Mouse (Mus musculus) fat pad, adult 2 months (tissue): ENCODE measurements around the gene Gmip.

ENCODE experiments used
- DNase-seq: peaks from one replicate; pipeline ENCODE4 v3.0.0-alpha.2; 2011; ENCODE audit warnings: low read depth, low spot score; ENCODE audit errors: extremely low read depth

The Gmip gene

DNA sequence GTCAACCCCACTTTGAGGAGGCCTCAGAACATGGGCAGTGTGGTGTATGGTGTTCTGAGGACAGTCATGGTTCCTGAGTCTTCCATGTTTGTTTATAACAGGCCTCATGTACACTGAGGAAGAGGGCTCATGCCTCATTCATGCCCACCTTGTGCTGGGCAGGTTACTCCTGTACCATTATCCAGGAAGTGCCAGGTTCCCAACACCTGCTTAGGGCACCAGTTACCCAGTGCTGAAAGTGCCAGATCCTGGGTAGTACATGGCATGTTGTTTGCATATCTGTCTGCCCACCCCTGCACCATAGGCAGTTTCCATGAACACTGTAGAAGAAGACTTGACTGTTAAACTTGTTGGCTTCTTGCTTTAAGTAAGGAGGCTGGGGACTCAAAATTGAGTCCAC, 6.3 kb upstream of the Gmip start:
- DNase-seq: no peak

DNA sequence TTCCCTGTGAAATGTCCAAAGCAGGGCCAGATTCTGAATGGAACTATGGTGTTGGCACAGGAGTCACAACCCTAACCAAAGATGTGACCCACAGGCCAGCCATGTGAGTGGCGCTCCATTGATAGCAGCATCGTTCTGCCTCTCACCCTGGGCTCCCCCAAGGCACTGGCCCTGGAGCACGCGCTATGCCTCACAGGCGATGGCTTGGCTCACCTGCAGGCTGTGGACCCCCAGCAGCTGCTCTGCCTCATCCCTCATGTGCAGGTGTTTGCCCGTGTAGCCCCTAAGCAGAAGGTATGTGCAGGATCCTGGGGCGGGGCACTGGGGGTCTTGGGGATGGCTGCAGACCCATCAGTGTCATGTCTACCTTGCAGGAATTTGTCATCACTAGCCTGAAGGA, 5.1 kb upstream of the Gmip start:
- no peak for DNase-seq

DNA sequence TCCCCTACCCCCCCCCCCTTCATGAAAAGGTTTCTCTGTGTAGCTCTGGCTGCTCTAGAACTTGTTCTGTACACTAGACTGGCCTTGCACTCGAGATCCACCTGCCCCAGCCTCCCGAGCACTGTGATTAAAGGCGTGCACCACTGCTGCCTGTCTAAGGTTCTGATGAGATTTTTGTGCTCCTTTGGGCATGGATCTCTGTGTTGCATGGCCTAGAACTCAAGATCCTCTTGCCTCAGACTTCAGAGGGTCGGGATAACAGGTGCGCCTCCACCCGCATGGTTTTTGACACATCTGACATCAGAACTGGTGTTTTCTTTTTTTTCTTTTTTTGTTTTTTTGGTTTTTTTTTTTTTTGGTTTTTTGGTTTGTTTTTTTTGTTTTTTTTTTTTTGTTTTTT, 3.9 kb upstream of the Gmip start:
- no peak for DNase-seq

DNA sequence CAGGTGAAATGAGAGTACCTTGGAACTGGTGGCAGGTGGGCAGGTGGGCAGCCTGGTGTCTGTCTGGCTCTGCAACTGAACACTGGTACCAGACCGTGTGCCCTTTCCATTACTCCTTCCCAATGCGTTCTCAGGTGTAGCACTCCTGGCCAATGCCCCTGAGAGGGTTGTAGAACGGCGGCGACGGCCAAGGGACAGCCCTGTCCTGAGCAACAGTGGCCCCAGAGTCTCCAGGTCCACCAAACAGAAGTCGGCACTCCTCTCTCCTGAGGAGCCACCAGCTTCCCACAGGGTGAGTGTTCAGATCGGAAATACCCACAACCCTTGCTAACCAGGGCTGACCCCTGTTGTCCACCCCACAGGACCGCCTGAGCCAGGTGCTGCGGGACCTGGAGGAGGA, 3.4 kb upstream of the Gmip start:
- DNase-seq: no peak

DNA sequence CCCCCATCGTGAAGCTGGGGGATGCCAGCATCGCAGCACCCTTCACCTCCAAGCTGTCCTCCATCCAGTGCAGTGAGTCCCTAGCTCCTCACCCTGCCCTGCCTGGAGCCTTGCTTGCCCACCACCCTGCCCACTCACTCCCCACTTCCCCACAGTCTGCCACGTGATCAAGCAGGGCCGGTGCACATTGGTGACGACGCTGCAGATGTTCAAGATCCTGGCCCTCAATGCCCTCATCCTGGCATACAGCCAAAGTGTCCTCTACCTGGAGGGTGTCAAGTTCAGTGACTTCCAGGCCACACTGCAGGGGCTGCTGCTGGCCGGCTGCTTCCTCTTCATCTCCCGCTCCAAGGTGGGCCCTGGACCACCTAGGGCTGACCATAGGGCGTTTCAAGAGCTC, 3.0 kb upstream of the Gmip start:
- DNase-seq: no peak

DNA sequence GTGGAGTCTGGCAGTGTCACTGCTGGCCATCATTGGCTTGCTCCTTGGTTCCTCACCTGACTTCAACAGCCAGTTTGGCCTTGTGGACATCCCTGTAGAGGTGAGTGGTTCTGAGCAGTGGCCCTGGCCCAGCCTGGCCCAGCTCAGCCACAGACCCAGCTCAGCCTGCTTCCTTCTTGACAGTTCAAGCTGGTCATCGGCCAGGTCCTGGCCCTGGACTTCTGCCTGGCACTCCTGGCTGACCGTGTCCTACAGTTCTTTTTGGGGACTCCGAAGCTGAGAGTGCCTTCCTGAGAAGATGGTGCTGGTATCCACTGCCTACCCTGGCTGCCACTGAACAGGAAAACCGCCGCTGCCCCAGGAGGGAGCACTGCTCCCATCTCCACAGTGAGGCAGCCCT, 1.2 kb upstream of the Gmip start:
- no peak for DNase-seq

DNA sequence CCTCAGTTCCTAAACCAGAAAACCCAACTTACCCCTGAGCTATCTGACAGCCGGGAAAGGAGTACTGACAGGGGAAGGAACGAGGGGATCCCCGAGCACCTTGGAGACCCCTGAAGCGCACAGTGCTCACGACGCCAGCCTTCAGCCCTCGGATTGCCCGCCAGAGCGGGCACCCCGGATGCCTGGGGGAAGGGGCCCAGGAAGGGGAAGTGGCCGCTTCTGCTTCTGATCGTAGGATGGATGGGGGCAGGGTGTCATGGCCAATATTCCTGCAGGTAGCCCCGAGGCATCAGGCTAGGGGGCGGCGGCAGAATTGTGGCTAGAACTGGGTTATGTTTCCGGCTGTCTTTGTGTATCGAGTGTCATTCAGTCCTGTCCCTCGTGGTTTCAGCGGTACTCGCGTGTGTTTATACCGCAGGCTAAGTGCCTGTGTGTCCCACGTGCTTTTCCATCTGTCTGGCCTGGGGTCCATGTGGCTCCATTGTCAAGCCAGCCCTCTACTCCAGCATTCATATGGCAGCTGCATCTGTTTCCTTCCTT, 455 bp downstream of the Gmip start:
- DNase-seq: no peak

DNA sequence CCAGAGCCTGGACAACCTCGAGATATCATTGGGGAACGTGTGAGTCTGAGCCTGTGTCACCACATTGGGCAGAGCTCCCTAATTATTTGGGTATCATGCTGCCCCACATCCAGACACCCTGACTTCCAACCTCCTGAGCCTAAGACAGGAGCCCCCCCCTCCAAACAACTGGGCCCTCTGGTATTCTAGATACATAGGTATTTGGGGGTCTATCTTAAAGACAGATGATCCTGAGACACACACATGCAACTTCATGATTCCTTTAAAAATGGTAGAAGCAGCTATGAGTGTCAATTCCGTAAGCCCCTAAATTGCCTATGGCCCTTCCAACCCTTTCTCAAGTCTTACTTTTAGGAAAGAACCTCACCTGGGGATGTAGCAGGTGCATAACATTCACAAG, 1.3 kb downstream of the Gmip start:
- DNase-seq: no peak

DNA sequence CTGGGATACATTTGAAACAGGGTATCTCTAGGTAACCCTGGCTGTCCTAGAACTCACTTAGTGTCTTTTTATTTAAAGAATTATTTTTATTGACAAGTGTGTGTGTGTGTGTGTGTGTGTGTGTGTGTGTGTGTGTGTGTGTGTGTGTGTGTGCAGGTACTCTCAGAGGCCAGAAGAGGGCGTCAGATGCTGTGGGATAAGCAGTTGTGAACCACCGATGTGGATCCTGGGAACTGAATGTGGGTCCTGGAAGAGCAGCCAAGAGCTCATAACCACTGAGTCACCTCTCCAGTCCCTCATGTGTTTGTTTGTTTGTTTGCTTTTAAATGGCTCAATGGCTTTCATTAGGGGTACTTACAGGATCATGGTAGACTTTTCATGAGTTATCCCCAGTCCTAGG, 6.4 kb downstream of the Gmip start:
- no peak for DNase-seq

DNA sequence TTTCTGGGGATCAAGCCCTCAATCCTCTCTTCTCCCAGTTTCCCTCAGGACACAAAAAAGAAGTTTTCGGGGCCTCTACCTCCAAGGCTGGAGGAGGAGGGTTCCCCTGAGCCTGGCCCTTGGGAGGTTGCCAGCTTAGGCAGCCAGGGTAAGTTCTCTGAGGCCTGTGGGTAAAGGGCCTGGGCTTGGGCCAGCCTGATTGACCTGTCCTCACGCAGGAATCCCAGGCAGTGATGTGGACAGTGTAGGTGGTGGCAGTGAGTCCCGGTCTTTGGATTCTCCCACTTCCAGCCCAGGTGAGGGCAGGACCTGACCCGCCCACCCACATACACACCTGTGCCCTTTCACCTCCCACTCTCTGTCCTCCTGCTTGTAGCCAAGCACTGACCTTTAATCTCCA, 6.9 kb downstream of the Gmip start:
- DNase-seq: no peak

DNA sequence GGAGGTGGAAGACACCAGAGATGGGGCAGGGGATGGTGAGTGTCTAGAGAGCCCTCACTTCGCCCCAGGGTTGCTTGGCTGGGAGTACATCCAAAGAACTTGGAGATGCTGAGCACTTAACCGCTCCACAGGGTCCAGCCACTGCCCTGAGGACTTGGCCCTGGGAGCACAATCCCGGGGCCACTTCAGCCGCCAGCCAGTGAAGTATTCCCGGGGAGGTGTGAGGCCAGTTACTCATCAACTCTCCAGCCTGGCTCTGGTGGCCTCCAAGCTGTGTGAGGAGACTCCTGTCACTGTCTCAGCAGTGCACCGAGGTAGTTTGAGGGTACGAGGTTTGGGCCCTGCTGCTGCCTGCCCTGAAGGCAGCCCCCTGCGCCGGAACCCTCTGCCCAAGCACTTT, 12.0 kb downstream of the Gmip start:
- no peak for DNase-seq

DNA sequence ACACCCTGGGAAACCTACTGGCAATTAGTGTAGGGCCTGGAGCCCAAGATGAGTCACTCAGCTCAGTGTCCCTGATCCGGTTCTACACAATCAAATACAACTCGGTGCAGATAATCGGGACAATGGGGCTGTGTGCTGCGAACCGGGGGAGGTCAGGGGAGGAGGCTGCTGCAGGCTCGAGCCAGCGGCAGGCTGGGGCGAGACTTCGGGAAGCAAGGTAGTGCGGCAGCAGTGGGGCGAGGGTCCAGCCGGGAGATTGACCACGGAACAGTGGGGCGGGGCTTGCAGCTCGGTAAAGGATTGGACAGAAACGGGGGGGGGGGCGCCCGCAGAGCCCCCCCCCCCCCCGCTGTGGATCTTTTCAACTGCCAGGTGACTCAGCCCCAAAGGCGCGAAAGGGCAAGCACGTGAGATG, 13.5 kb downstream of the Gmip start:
- DNase-seq: no peak

DNA sequence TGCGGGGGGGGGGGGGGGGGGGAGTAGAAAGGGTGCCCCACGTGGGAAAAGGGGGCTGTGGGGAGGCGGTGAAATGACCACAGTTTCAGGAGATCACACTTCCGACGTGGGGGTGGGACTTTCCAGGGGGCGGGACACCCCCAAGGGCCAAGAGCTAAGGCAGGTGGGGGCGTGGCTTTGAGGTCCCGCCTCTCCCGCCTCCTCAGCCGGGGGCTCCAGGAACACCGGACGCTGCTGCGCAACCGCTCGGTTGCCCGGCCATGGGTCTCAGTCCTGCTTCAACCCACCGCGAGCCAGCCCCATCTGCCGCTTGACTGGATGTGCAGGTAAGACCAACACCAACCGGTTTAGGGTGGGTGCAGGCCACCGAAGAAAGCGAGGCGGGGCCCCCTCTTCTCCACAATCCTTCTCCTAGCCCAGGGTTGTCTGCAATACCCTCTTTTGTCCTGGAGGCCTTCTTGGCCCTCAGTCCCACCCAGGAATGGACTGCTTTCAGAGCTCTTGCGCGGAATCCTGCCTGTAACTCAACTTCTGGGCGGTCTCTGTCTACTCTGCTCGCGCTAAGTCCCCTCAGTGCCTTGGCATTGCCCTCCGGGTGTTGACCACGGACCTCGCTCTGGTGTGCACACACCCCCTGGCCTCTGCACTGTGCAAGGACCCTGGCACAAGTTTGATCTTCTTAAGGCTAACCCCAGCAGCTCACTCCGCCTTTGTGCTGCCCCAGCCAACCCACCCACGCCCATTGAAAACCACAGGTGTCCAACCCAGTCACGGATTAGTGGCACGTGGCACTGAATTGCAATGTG, 14.1 kb downstream of the Gmip start, which contains the start of gene Lpar2:
Gene Lpar2 (plus strand): TSS at position 44 of the 806 bp plus-strand sequence.
- peak; percentile 46 for DNase-seq

DNA sequence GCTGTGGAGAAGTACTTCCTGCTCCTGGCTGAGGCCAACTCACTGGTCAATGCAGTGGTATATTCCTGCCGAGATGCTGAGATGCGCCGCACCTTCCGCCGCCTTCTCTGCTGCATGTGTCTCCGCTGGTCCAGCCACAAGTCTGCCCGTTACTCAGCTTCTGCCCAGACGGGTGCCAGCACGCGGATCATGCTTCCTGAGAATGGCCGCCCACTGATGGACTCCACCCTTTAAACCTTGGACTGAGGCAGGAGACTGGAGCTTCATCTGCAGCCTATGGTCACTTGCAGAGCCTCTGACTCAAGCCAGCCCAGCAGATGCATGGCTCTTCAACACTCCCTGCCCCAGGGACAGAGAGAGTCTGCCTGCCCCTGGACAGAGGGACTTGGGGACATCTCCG, 17.9 kb downstream of the Gmip start:
- no peak for DNase-seq

DNA sequence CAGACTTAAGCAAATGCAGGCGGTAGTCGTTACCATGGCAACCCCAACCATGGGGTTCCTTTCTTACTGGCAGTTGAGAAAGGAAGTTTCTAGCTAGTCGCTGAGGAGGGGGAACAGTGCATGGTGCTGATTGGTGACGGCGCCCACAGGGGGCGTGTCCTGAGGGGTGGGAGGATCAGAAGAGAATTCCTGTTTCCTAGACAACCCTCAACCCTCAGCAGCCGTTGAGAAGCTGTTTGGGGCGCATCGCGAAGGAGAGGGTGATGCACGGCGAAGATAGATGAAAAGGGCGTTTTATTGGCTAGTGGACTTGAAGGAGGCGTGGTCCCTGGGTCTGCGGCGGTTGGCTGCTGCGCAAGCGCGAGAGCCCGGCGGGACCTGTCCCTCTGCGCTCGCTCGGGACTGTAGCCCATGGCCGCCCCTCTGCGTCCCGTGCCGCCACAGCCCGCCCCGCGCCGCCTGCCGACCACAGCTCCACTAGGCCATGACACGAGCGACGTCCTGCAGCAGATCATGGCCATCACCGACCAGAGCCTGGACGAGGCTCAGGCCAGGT, 23.9 kb downstream of the Gmip start, which contains the start of gene Pbx4:
Gene Pbx4 (plus strand): TSS at position 194 of the 556 bp plus-strand sequence.
- DNase-seq: no peak

DNA sequence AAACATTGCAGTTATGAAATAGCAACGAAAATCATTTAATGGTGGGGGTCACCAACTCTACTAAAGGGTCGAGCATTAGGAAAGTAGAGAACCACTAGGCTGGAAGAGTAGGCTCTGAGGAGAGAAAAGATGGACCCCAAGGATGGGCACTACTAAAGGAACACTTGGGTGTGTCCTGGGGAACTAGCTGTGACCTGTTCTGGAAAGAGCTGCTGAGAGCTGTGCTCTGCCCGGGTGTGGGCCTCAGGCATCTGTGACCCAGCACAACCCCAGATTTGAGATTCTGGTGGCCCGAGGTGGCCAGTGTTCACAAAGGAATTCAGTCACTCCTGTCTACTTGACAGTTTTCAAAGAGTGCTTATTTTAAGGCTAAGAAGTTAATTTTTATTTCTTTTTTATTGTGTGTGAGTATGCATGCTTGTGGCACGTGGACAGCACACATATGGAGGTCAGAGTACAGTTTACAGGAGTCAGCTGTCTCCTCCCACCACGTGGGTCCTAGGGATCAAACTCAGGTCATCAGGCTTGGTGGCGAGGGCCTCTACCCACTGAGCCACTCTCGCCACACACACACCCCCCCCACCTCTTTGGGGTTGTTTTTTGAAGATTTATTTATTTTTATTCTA, 28.7 kb downstream of the Gmip start:
- no peak for DNase-seq

DNA sequence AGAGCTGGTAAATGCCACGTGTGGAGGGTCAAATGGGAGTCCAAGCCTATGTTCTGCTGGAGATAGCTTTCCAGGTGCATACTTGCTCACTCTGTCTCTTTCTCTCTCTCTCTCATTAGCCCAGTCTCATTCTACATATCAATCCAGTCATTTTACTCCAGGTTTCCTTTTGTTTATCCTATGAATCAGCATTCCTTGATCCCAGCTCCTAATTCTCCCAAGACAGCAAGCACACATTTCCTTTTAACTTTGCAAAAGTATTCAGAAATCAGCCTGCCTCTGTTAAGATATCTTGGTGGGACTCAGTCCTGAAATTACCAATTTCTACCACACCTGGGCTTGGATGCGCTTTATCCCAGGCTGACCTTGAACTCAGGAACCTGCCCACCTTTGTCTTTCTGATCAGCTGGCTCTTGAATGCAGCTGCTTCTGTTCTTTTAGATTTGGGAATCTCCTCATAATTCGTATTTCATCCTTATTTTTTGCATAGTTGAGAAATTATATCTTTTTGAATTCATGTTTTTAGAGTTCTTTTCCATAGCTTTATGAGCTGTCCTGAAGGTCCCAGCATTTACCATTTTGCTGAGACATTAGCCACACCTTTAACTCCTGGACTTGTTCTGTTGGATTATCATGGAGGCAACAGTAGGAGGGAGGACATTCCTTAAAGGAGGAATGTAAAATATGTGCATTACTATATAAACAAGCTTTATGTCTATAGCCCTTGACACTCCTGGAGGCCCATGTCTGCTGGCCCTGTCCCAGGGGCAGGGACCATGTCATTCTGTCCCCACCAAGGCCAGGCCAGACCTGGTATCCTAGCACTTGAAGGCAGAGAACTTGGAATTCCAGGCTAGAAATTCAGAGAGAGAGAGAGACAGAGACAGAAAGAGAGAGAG, 38.9 kb downstream of the Gmip start:
- DNase-seq: no peak

DNA sequence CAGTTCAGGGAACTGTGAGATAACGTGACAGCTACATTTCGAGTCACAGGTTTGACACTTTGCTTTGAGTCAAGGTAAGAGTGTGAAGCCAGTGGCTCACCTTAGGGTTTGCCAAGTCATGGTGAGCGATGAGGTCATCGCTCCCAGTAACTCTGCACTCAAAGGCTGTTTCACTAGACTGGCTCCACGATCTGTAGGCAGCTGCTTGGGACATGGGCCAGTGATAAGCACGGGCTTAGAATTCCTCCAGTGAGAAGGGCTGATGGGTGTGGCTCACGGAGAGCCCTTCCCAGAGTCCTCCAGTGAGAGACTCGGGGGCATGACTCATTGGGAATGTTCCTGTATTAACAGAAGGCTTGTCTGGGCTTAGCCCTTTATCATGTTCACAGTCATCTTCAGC, 40.5 kb downstream of the Gmip start:
- DNase-seq: peak; percentile 64

DNA sequence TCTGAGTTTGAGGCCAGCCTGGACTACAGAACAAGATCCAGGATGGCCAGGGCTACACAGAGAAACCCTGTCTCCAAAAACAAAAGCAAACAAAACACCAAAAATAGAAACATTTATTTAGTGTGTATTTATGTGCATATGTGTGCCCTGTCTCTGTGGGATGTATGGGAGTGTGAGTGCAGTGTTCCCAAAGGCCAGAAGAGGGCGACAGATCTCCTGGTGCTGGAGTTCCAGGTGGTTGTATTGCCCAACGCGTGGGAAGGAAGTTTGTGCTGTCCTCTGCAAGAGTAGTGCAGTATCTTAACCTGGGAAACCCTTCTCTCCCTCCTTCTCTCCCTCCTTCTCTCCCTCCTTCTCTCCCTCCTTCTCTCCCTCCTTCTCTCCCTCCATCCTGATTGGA, 41.4 kb downstream of the Gmip start:
- DNase-seq: no peak

DNA sequence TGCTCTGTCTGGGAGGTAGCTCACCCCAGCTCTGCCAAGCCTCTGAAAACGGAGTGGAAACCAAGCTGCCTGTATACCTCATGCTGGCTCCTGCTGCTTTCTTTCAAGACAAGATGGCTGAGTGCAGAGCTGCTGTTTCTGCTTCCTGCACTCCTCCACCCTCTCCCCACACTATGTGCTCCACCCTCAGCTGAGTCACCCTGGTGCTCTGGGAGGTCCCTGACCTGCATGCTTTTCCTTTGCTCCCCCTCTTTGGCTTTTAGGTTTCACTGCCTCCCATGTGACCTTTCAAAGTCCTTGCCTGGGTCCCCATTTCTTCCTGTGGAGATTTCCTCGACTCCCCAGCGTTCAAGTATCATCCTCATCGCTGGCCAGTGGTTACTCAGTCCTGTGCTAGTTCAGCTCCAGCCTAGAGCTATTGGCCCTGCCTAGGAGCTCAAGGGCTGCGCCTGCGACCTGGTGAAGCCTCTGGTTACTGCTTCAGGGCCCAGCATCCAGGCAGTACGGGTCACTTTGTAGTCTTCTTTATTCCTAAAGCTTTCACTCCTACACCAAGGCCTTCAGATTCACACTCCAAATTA, 42.5 kb downstream of the Gmip start:
- no peak for DNase-seq

DNA sequence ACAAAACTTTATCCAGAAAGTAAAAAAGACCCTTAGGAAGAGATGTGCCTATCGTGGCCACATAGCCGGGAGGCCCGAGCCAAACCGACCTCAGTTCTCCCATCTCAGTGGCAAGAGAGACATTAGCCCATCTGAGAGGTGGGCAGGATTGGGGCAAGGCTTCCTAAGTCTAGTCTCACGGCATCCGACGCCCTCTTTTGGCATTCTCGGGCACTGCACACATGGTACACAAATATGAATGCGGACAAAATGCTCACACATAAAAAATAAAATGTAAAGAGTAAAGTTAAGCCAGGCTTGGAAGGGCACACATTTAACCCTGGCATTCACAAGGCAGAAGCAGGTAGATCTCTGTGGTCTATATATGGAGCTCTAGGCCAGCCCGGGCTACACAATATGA, 45.4 kb downstream of the Gmip start:
- DNase-seq: no peak
